Mouse (Mus musculus) heart, adult 11 months (tissue): ENCODE measurements around the gene Bicral.

Experiments
- DNase-seq: peaks from one replicate; pipeline ENCODE4 v3.0.0; 2022

Bicral gene

DNA sequence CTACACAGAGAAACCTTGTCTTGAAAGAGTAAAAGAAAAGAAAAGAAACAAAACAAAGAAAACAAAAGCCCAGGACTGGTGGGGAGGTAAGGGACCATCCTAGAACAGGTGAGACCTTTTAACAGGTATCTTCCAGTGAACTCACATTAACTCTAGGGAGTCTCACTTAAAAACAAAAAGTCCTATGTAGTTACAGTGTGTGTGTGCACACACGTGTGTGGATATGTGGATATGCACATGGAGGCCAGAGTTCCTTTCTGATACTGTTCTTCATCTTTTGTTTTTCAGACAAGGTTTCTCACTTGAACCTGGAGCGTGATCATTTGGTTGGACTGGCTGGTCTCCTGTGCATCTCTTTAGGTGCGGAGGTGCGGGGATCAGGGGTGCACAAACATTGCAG lies 107.7 kb downstream of the Bicral start:
- no peak for DNase-seq

DNA sequence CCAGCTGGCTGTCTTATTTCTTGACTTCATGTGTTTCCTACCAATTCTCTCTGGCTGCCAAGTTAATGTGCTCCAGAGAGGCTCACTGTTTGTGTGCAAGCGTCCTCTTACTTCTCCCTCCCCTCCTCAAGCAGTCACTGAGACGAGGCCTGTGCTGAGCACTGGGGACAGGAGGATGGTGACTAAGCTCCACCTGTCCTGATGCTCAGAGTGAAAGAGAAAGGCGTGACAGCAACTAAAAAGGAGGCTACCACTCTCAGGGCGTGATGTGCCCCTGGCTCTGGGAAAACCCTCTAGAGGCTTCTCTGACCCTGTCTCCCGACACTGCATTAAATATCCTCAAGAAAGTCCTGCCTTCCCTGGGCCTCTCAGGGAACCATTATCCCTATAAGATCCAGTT lies 109.0 kb downstream of the Bicral start:
- DNase-seq: no peak
